Mouse (Mus musculus): ENCODE data around the gene Prkch.

- TF ChIP-seq CTCF (conservative IDR thresholded peaks at IDR 0.05; ENCODE audit: low read length) (no peak), POU5F1 (IDR thresholded peaks at IDR 0.05; ENCODE audit: borderline replicate concordance, low read length) (no peak), NANOG (IDR thresholded peaks at IDR 0.05; ENCODE audit: borderline replicate concordance, low read length) (no peak)
These were observed 72.1 kb downstream of the Prkch start for GRCm38 (mm10) chr12:73656568-73657204.

Measured in E14TG2a.4 (cell line).